Mouse (Mus musculus) intestine, embryonic 14.5 days (tissue): ENCODE data around the gene Mapk8. TPM values are rescaled to one million over a fixed set of nuclear protein-coding genes. Genes with fewer than 3 reads are reported as not detected.

Source experiments
- ATAC-seq: fragments of 200-750 bp; cut with Nextera tagmentation; replicated peaks from 2 replicates; pipeline ENCODE4 v1.8.0; 2017; ENCODE audit warnings: low read depth, moderate number of reproducible peaks, moderate TSS enrichment, moderate library complexity; ENCODE audit not compliant: low FRiP score, low TSS enrichment
- DNase-seq: peaks from one replicate; pipeline ENCODE4 v3.0.0-alpha.2; 2018; ENCODE audit warnings: low spot score
- H3K27ac ChIP-seq: fragments of 300-500 bp; sonication (generic); 2 replicates; pipeline ENCODE4 v1.5.1; 2014; ENCODE audit warnings: low read depth, mild to moderate bottlenecking, control low read depth
- H3K27me3 ChIP-seq: fragments of 300-500 bp; sonication (generic); replicated peaks from 2 replicates; pipeline ENCODE4 v1.6.1; 2014; ENCODE audit warnings: low read length, control low read depth; ENCODE audit not compliant: control insufficient read depth, insufficient read depth
- H3K36me3 ChIP-seq: fragments of 300-500 bp; sonication (generic); 2 replicates; pipeline ENCODE4 v1.6.1; 2014; ENCODE audit warnings: low read length, control low read depth; ENCODE audit not compliant: control insufficient read depth, insufficient read depth
- H3K4me1 ChIP-seq: fragments of 300-500 bp; sonication (generic); replicated peaks from 2 replicates; pipeline ENCODE4 v1.6.1; 2014; ENCODE audit warnings: low read length, control low read depth, mixed read lengths; ENCODE audit not compliant: control insufficient read depth, insufficient read depth
- H3K4me2 ChIP-seq: fragments of 300-500 bp; sonication (generic); 2 replicates; pipeline ENCODE4 v1.6.1; 2014; ENCODE audit warnings: low read length
- H3K4me3 ChIP-seq: fragments of 300-500 bp; sonication (generic); 2 replicates; pipeline ENCODE4 v1.5.1; 2014; ENCODE audit warnings: low read depth, low read length, control low read depth, mixed read lengths
- H3K9ac ChIP-seq: fragments of 300-500 bp; sonication (generic); 2 replicates; pipeline ENCODE4 v1.6.1; 2014; ENCODE audit warnings: mild to moderate bottlenecking, low read length
- H3K9me3 ChIP-seq: fragments of 300-500 bp; sonication (generic); 2 replicates; pipeline ENCODE4 v1.6.1; 2016; ENCODE audit warnings: low read length, control low read depth; ENCODE audit not compliant: control insufficient read depth
- WGBS: fragments of 180-500 bp; shearing (Covaris S2); extraction: QIAGEN DNeasy Blood & Tissue Kit; methylation state at CpG from one replicate; pipeline ENCODE4 v1.1.7; 2014; 5-methylcytosine and 5-hydroxymethylcytosine counted together
- polyA plus RNA-seq: library from polyadenylated mRNA; unstranded; fragments of >200 nt; fragmentation: Nextera tagmentation; extraction: Ambion mirVana; gene quantifications from 2 replicates; pipeline ENCODE4 v1.2.1, GENCODE M21; 2014

Mapk8 gene
- polyA plus RNA-seq, 1 experiment from 2014 or later: 16.2 TPM

DNA sequence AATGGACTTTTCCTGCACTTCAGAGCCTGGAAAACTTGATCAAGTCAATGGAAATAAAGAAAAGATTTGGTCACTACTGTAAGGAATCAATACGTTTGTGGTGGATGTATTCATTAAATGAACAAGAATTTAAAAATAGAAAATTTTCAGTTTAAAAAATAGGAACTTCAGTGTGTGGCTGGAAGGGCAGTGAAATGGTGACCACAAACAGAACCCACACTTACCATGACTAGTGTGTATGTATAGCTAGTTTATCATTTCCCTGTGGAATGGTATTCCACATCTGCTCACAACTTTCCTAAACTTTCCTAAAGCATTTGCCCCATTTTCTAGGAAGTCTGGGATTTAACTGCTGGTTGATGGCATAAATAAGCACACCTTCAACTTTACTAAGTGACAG lies 24.0 kb downstream of the Mapk8 start:
- Histone ChIP-seq H3K4me3 (no peak overlapping the region), H3K4me1 (no peaks in the 10 kb centered on the region), H3K9me3 (no peaks in the 10 kb centered on the region), H3K27me3 (no peaks in the 10 kb centered on the region), H3K27ac (no peak overlapping the region), H3K9ac (no peak overlapping the region), H3K4me2 (no peak overlapping the region), H3K36me3 (no peaks in the 10 kb centered on the region)
- 88% methylated on average over 1 of the region's 1 CpGs for WGBS
- no peak for DNase-seq
- ATAC-seq: no peak

DNA sequence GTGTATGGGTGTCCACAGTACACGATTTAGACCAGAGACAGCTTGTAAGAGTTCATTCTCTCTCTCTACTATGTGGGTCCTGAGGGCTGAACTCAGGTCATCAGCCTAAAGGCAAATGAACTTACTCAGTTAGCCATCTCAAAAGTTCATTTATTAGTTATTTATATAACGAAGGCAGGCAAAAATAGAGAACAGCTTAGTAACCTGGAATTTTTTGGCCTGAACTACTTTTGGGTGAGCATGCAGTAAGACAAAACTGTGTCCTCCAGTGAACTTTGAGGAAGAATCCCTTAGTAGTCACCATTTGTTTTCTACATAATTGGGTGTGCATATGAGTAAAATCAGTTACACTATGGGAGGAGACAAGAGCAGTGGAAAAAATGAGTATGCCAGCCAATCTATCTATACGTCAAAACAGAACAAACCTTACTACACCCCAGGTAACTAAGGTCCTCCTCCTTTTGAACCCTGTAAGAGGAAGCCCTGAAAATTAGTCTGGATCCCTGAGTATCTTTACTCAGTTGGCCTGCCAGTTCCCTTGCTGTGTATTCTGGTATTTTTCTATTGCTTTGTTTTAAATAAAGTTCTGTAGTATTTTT lies 28.5 kb downstream of the Mapk8 start:
- Histone ChIP-seq H3K27ac (no peak overlapping the region), H3K9ac (no peak overlapping the region), H3K36me3 (no peaks in the 10 kb centered on the region), H3K4me2 (no peak overlapping the region), H3K4me3 (no peak overlapping the region), H3K9me3 (no peaks in the 10 kb centered on the region), H3K4me1 (no peaks in the 10 kb centered on the region), H3K27me3 (no peaks in the 10 kb centered on the region)
- ATAC-seq (no peak), DNase-seq (no peak)
- 91% methylated on average over 3 of the region's 3 CpGs for WGBS

DNA sequence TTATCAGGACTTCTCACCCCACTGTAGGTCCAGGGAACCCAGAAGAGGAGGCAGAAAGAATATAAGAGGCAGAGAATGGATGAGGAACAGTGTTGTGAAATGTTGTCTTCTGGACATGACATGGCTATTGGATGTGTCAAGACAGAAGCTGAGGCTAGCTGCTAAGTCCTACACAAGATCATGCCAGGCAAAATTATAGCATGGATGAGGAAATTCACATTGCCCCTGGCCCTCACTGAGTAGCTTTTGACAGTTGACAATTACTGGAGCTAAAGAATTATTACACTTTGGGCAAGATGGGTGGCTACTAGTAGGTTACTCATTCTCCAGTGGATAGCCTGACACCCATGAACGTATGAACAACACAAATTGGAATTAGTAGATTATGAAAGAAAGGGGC lies 31.2 kb downstream of the Mapk8 start:
- no peaks in the 10 kb centered on the region for H3K9me3 ChIP-seq
- WGBS: 85% methylated on average over 1 of the region's 1 CpGs
- H3K4me1 ChIP-seq: no peaks in the 10 kb centered on the region
- ATAC-seq (no peak), DNase-seq (no peak)
- H3K4me2 ChIP-seq: no peak overlapping the region
- H3K9ac ChIP-seq: no peak overlapping the region
- no peaks in the 10 kb centered on the region for H3K27me3 ChIP-seq
- no peak overlapping the region for H3K4me3 ChIP-seq
- H3K36me3 ChIP-seq: peaks cover 3% of the 10 kb centered on the region; the same call in 1 of the 2 replicates
- H3K27ac ChIP-seq: no peak overlapping the region

DNA sequence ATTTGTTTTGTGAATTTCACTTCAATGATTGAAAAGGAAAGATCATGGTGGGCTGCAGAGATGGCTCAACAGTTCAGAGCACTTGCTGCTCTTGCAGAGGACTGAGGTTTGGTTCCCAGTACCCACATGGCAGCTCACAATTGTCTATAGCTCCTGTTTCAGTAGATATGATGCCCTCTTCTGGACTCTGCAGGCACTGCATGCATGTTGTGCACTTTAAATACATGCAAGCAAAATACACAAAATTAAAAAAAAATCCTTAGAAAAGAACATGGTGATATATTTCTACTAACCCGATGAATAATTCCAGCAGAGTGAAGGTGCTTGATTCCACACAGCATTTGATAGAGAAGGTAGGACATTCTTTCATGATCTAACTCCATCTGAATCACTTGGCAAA lies 44.6 kb downstream of the Mapk8 start:
- DNase-seq (no peak), ATAC-seq (no peak)
- Histone ChIP-seq H3K4me2 (no peak overlapping the region), H3K9me3 (no peaks in the 10 kb centered on the region), H3K27me3 (no peaks in the 10 kb centered on the region), H3K27ac (no peak overlapping the region), H3K4me1 (no peaks in the 10 kb centered on the region), H3K9ac (no peak overlapping the region), H3K4me3 (no peak overlapping the region), H3K36me3 (peaks cover 16% of the 10 kb centered on the region)
- 98% methylated on average over 1 of the region's 1 CpGs for WGBS

DNA sequence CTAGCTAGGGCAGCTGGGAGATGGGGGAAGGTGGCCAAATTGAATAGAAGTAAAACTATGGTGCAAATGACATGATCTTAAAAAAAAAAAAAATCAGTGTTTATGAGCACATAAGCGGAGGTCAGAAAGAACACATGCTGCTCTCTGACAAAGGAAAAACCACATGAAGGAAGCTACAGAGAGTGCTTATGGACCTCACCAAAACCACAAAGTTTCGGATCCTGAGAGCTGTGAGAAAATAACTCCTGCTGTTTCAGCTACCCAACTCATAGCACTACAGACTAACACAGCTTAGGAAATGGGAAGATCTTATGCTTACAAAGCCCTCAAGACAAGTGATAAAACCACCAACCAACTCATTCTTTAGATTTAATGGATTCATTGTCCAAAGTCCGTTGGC lies 46.9 kb downstream of the Mapk8 start:
- Histone ChIP-seq H3K9ac (no peak overlapping the region), H3K4me2 (no peak overlapping the region), H3K27ac (no peak overlapping the region), H3K4me1 (no peaks in the 10 kb centered on the region), H3K9me3 (no peaks in the 10 kb centered on the region), H3K36me3 (peaks cover 12% of the 10 kb centered on the region), H3K27me3 (no peaks in the 10 kb centered on the region), H3K4me3 (no peak overlapping the region)
- ATAC-seq: no peak
- WGBS: 84% methylated on average over 3 of the region's 3 CpGs
- no peak for DNase-seq

DNA sequence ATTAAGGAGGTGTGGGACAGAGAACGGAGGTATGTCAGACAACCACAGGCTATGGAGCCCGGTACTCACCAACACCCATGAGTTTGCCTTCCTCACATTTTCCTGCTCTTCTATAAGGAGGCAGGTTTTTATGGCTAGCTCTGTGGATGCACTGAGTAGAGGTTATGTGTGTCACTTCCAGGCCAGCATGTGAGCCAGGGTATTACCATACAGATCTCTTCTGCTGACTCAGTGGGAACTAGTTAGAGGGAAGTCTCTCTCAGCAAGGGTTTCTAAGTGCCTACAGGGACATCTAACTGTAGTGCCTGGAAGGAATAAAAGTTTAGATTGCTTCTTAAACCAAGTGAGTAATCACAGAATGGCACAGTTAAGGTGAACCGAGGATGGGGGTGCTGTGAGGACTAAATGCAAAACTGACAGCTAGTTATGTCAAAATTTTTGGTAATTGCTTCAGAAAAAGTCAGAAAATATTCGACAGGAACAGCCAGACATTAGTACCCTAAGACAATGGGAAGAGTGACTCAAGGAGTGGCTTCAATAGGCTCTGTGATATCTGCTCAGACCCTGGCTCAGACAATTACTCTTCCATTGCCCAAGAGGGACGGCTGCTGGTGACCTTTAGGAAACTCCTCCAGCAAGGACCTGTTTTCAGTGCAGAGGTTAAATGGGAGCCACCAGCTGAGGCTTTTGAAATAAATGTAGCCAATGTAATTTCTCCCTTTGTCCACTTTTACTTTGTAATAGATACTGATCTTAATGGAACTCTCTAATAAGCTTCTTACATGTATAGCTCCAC lies 48.7 kb downstream of the Mapk8 start:
- no peaks in the 10 kb centered on the region for H3K4me1 ChIP-seq
- DNase-seq (no peak), ATAC-seq (no peak)
- WGBS: 86% methylated on average over 5 of the region's 5 CpGs
- no peak overlapping the region for H3K27ac ChIP-seq
- no peak overlapping the region for H3K9ac ChIP-seq
- no peaks in the 10 kb centered on the region for H3K27me3 ChIP-seq
- peaks cover 12% of the 10 kb centered on the region for H3K36me3 ChIP-seq
- no peak overlapping the region for H3K4me3 ChIP-seq
- no peaks in the 10 kb centered on the region for H3K9me3 ChIP-seq
- no peak overlapping the region for H3K4me2 ChIP-seq

DNA sequence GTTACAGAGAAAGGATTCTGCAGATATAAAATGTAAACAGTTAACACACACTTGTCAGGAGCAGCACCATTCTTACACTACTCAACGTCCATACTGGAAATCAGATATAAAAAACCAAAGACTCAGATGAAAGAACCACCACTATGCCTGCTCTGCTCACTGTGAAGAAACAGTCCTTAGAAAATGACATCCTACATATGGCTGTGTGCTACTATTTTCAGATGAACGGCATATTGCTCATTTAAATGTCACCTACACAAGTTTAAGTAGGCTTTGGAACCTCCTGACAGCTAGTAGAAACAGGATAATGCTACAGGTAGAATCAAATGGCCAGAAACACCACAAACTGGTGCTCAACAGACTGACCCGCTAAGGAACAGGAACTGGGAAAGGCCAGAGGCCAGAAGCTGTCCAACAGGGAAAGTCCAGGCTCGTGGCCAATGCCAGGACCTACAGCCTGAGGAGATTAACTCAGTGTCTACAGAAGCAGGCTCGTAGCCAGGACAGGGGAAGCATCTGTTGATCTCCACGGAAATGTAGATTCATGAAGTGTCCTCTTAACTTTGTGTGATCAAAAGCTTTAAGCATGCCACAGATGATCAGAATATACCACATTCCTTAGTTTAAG lies 66.0 kb downstream of the Mapk8 start:
- DNase-seq (no peak), ATAC-seq (no peak)
- Histone ChIP-seq H3K36me3 (peaks cover 47% of the 10 kb centered on the region), H3K27ac (no peak overlapping the region), H3K9me3 (no peaks in the 10 kb centered on the region), H3K9ac (no peak overlapping the region), H3K4me3 (no peak overlapping the region), H3K27me3 (no peaks in the 10 kb centered on the region), H3K4me1 (no peaks in the 10 kb centered on the region), H3K4me2 (no peak overlapping the region)
- 86% methylated on average over 6 of the region's 6 CpGs for WGBS

DNA sequence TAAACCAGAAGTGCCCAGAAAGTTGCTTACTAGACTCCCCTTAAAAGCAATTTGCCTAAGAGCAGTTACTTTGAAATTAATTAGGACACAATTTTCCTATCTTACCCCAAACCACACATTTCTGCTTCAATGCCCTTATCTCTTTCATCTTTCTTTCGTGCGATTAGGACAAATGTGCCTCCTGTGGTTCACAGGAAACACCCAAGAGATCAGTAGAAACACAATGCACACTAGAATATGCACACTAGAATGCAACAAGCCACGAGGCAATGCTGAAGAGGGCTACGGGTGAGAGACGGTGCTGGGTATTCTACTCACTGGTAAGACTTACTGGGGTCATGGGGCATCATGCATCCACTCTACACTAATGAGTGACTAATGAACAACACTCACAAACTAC lies 68.2 kb downstream of the Mapk8 start:
- no peak for DNase-seq
- Histone ChIP-seq H3K36me3 (peaks cover 36% of the 10 kb centered on the region), H3K4me2 (no peak overlapping the region), H3K4me3 (no peak overlapping the region), H3K27ac (no peak overlapping the region), H3K9ac (no peak overlapping the region), H3K4me1 (no peaks in the 10 kb centered on the region), H3K9me3 (no peaks in the 10 kb centered on the region), H3K27me3 (no peaks in the 10 kb centered on the region)
- 87% methylated on average over 5 of the region's 5 CpGs for WGBS
- ATAC-seq: no peak
